In the genomic region with DNA sequence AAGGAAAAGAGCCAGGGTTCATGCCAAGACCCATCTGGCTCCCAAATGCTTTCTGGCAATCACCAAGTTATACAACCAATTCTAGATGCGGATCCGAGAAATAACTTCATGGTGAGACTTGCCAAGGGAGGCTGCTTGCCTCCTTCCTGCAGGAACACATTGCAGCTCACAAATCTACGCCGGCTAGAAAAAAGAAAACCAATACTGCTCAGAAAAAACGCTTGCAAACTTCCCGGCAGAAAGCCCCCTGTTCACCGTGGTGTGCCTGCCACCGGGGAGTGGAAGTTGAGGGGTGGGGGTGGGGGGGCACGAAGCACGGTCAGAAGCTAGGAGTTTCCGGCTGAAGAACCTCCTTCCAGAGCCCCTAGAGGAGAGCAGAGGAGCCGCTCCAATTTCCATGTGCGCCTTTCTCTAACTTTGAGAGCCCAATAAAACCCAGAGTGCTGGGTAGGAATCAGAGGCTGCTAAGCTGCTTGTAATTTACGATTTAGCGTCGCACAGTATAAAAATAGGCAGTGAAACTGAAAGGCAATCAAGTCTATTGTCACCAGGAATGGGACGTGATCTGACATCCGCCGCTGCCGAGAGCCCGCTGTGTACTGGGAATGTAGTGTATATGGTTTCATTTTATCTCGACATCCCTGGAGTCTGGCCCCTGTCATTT, we compare ENCODE assay signal across 8 mouse cellular contexts.
A peak's percentile ranks its signal among the peaks of the same experiment; 100 is the strongest.
DNase-seq lines count a peak whose midpoint lies in the region; ATAC-seq and TF ChIP-seq lines count a peak whose summit lies in the region.

No protein-coding gene starts in this region.

- TF ChIP-seq POLR2A in spleen, adult 2 months (IDR thresholded peaks at IDR 0.05; ENCODE audit: low read depth, low read length), result no peak
- TF ChIP-seq POLR2A in cortical plate, adult 2 months (IDR thresholded peaks at IDR 0.05; ENCODE audit: extremely low read depth, insufficient read depth, low read length), result no peak

- H3K9me3 ChIP-seq in intestine, postnatal 0 days (ENCODE audit: control insufficient read depth), result no peaks in the 10 kb centered on the region
- no peaks in the 10 kb centered on the region for H3K9me3 ChIP-seq in liver, embryonic 12.5 days (replicated peaks)
- H3K9me3 ChIP-seq in midbrain, postnatal 0 days (ENCODE audit: low read length), result no peaks in the 10 kb centered on the region

- H3K36me3 ChIP-seq in spleen, adult 2 months (ENCODE audit: control insufficient read depth, insufficient read depth, low read length), result no peaks in the 10 kb centered on the region
- no peaks in the 10 kb centered on the region for H3K36me3 ChIP-seq in intestine, postnatal 0 days (ENCODE audit: control insufficient read depth, insufficient read depth)
- no peaks in the 10 kb centered on the region for H3K36me3 ChIP-seq in liver, embryonic 12.5 days
- no peaks in the 10 kb centered on the region for H3K36me3 ChIP-seq in midbrain, postnatal 0 days (ENCODE audit: insufficient read depth, low read length)

- DNase-seq in spleen, adult 2 months (ENCODE audit: low read depth in 1 of 2, low spot score in 2 of 2), result no peak
- DNase-seq in spleen, postnatal 4 days (ENCODE audit: low spot score in 2 of 2), result no peak
- DNase-seq in heart, adult 18-20 months, result peak; percentile 49 to 65
- peak; percentile 54 for DNase-seq in midbrain, postnatal 0 days (ENCODE audit: low spot score)
- DNase-seq in thymus, postnatal 36 days, result peak; percentile 38 to 41

- 0 out of 2 replicates have a peak, but pooled peaks cover 2% of the 10 kb centered on the region for H3K4me1 ChIP-seq in spleen, adult 2 months (ENCODE audit: control insufficient read depth, insufficient read depth, insufficient read length)
- peaks cover 5% of the 10 kb centered on the region for H3K4me1 ChIP-seq in cortical plate, adult 2 months (ENCODE audit: control insufficient read depth, insufficient read depth, low read length)
- H3K4me1 ChIP-seq in intestine, postnatal 0 days (replicated peaks; ENCODE audit: control insufficient read depth, insufficient read depth, low read length), result no peaks in the 10 kb centered on the region
- peaks cover 19% of the 10 kb centered on the region for H3K4me1 ChIP-seq in liver, embryonic 12.5 days
- H3K4me1 ChIP-seq in midbrain, postnatal 0 days (ENCODE audit: insufficient read depth, low read length), result peaks cover 9% of the 10 kb centered on the region; the same call in 1 of the 2 replicates

- peaks cover 3% of the 10 kb centered on the region; the same call in 1 of the 2 replicates for H3K27me3 ChIP-seq in spleen, adult 2 months (ENCODE audit: control insufficient read depth, insufficient read depth, low read length)
- 0 out of 2 replicates have a peak, but pooled peaks cover 4% of the 10 kb centered on the region for H3K27me3 ChIP-seq in intestine, postnatal 0 days (replicated peaks; ENCODE audit: control insufficient read depth, insufficient read depth, low read length)
- peaks cover 50% of the 10 kb centered on the region for H3K27me3 ChIP-seq in liver, embryonic 12.5 days (replicated peaks)
- H3K27me3 ChIP-seq in midbrain, postnatal 0 days (ENCODE audit: insufficient read depth, low read length), result peaks cover 9% of the 10 kb centered on the region; the same call in 1 of the 2 replicates

- H3K4me3 ChIP-seq in spleen, adult 2 months (ENCODE audit: extremely low read depth, insufficient read depth, insufficient read length), result peak overlapping the region; percentile 59
- H3K4me3 ChIP-seq in cortical plate, adult 2 months (ENCODE audit: insufficient read depth, low read length), result peak overlapping the region; percentile 25
- H3K4me3 ChIP-seq in intestine, postnatal 0 days (ENCODE audit: low read depth, low read length), result peak overlapping the region; percentile 43
- peak overlapping the region; percentile 38 for H3K4me3 ChIP-seq in liver, embryonic 12.5 days
- H3K4me3 ChIP-seq in midbrain, postnatal 0 days (ENCODE audit: low read depth, low read length), result peak overlapping the region; percentile 25

- 2% methylated on average over 22 of the region's 22 CpGs for WGBS in spleen, adult 2 months
- WGBS in intestine, postnatal 0 days, result 7% methylated on average over 22 of the region's 22 CpGs
- 9% methylated on average over 22 of the region's 22 CpGs for WGBS in liver, embryonic 12.5 days (ENCODE audit: insufficient replicate concordance)
- WGBS in midbrain, postnatal 0 days, result 5% methylated on average over 22 of the region's 22 CpGs

- ATAC-seq in intestine, postnatal 0 days, result peak; percentile 32; the same call in 1 of the 2 replicates
- ATAC-seq in liver, embryonic 12.5 days, result no peak
- ATAC-seq in midbrain, postnatal 0 days (ENCODE audit: low FRiP score), result no peak

- peak overlapping the region; percentile 74 for H3K4me2 ChIP-seq in intestine, postnatal 0 days (replicated peaks; ENCODE audit: low read depth)
- H3K4me2 ChIP-seq in liver, embryonic 12.5 days, result peak overlapping the region; percentile 65
- peak overlapping the region; percentile 57 for H3K4me2 ChIP-seq in midbrain, postnatal 0 days (ENCODE audit: low read depth, low read length, poor library complexity, severe bottlenecking)

- no peak for TF ChIP-seq CTCF in spleen, adult 2 months (IDR thresholded peaks at IDR 0.05; ENCODE audit: extremely low read depth, insufficient read depth, insufficient read length, insufficient replicate concordance)
- peak; percentile 14; the same call in 1 of the 2 replicates for TF ChIP-seq CTCF in cortical plate, adult 2 months (IDR thresholded peaks at IDR 0.05; ENCODE audit: extremely low read depth, insufficient read depth, low read length)
- peak; percentile 49 for TF ChIP-seq CTCF in intestine, postnatal 0 days (IDR thresholded peaks at IDR 0.05; ENCODE audit: low read depth)
- peak; percentile 50 for TF ChIP-seq CTCF in midbrain, postnatal 0 days (IDR thresholded peaks at IDR 0.05)

- H3K27ac ChIP-seq in spleen, adult 2 months (ENCODE audit: insufficient read depth, low read length), result 0 out of 2 replicates have a peak overlapping the region, but pooled peaks have one; percentile 23
- H3K27ac ChIP-seq in cortical plate, adult 2 months (ENCODE audit: insufficient read depth, low read length), result no peak overlapping the region
- no peak overlapping the region for H3K27ac ChIP-seq in intestine, postnatal 0 days (ENCODE audit: low read depth, low read length)
- H3K27ac ChIP-seq in liver, embryonic 12.5 days, result no peak overlapping the region
- no peak overlapping the region for H3K27ac ChIP-seq in midbrain, postnatal 0 days (ENCODE audit: low read depth, low read length)

- 0 out of 2 replicates have a peak overlapping the region, but pooled peaks have one; percentile 34 for H3K9ac ChIP-seq in intestine, postnatal 0 days (ENCODE audit: low read depth, low read length)
- 0 out of 2 replicates have a peak overlapping the region, but pooled peaks have one; percentile 35 for H3K9ac ChIP-seq in liver, embryonic 12.5 days
- H3K9ac ChIP-seq in midbrain, postnatal 0 days (replicated peaks; ENCODE audit: low read length, poor library complexity, severe bottlenecking), result no peak overlapping the region

Comparison
In these comparisons a context has a peak if more than half of its experiments do, and no peak if none do; other contexts are left out.
1. DNase-seq: peak in heart, adult 18-20 months (2 of 2), midbrain, postnatal 0 days (single experiment) and thymus, postnatal 36 days (2 of 2); none in spleen, adult 2 months (0 of 2) and spleen, postnatal 4 days (0 of 2).
2. Peak in every context shown above with its lines, with median percentiles within 50 percentile points of each other: H3K4me3 ChIP-seq and H3K4me2 ChIP-seq.